Mouse (Mus musculus) heart, embryonic 16.5 days (tissue): Measurements from ENCODE around the gene Ppp1r32. TPM values are rescaled to one million over a fixed set of nuclear protein-coding genes. Genes with fewer than 3 reads are reported as not detected.

Source experiments
- polyA plus RNA-seq: library from polyadenylated mRNA; unstranded; fragments of >200 nt; fragmentation: Nextera tagmentation; extraction: Ambion mirVana; gene quantifications from 2 replicates; pipeline ENCODE4 v1.2.1, GENCODE M21; 2015

The Ppp1r32 gene
- polyA plus RNA-seq, 1 experiment from 2014 or later, result 0.13 TPM

Other genes starting within 250 kb of the Ppp1r32 start
- gene Myrf, start 242.2 kb downstream of the Ppp1r32 start, polyA plus RNA-seq, result 4.2 TPM in 2 replicates
- gene Dagla, start 178.1 kb downstream of the Ppp1r32 start, polyA plus RNA-seq, result 0.89 and 0.92 TPM in 2 replicates
- 0.49 and 0.80 TPM in 2 replicates for gene Syt7, start 93.8 kb downstream of the Ppp1r32 start, polyA plus RNA-seq
- gene Lrrc10b, start 25.5 kb downstream of the Ppp1r32 start, polyA plus RNA-seq, result 0.21 and 0.31 TPM in 2 replicates
- 27.7 and 33.1 TPM in 2 replicates for gene Cpsf7, start 42.3 kb upstream of the Ppp1r32 start, polyA plus RNA-seq
- gene Sdhaf2, start 43.2 kb upstream of the Ppp1r32 start, polyA plus RNA-seq, result 53.6 and 54.6 TPM in 2 replicates
- 17.0 and 20.7 TPM in 2 replicates for gene Tmem216, start 73.3 kb upstream of the Ppp1r32 start, polyA plus RNA-seq
- 20.6 and 22.8 TPM in 2 replicates for gene Cyb561a3, start 94.2 kb upstream of the Ppp1r32 start, polyA plus RNA-seq
- gene Tmem138, start 94.4 kb upstream of the Ppp1r32 start, polyA plus RNA-seq, result 25.1 TPM in 2 replicates
- 276 and 277 TPM in 2 replicates for gene Ddb1, start 122.4 kb upstream of the Ppp1r32 start, polyA plus RNA-seq
- gene Tkfc, start 122.7 kb upstream of the Ppp1r32 start, polyA plus RNA-seq, result 11.4 TPM in 2 replicates
- gene Vwce, start 151.3 kb upstream of the Ppp1r32 start, polyA plus RNA-seq, result 1.7 and 2.1 TPM in 2 replicates
- gene Pga5, start 195.1 kb upstream of the Ppp1r32 start, polyA plus RNA-seq, result not detected in 2 replicates
- 29.3 and 30.4 TPM in 2 replicates for gene Vps37c, start 205.8 kb upstream of the Ppp1r32 start, polyA plus RNA-seq